Mouse (Mus musculus): ENCODE measurements around the gene Ppp2r5c. TPM values are rescaled to one million over a fixed set of nuclear protein-coding genes. Genes with fewer than 3 reads are reported as not detected.

Ppp2r5c gene
- 136 and 148 TPM in 2 replicates for polyA plus RNA-seq (2016; fragmentation: Nextera tagmentation; extraction: Ambion mirVana)

DNA sequence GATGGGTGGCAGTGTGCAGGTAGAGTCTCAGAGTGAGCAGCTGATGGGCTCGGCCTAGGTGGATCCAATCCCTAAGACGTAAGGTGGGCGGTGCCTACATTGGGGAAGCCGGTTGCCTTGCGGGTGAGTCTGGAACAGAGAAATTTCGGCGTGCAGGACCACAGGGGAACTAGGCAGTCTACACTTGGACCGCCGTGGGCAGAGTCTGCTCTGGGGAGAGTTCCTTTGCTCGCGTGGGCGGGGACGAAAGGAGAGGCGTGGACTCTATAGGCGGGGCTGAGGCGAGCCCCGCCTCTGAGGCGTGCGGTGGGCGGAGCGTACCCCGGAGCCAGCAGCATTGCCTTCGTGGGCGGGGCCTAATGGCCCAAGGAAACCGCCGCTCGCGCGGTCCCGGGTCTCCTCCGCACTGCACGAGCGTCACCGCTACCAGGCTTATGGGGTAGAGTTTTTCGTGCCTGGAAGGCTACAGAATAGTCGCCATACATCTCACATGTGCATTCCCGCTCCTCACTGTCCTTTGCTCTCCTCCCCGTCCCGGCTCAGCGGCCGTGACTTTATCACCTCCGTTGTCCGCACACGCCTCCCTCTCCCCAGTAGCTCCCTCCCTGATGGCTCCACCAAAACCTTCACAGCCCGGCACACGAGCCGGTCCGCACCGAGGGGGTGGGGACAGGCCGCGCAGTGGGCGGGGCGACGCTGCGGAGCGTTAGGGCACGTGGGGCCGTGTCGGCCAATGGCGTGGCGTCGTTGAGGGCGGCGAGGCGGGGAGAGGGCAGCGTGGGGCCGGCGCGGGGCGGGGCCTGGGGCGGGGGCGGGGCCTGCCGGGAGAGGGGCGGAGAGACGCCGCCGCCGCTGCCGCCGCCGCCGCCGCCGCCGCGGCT, at the start of gene Ppp2r5c:
Gene Ppp2r5c, plus strand, starts transcription at position 831 of the 881 bp plus-strand sequence.
- Histone ChIP-seq H3K9me3 (replicated peaks) (no peaks in the 10 kb centered on the region), H3K27ac (peak within 1 kb of the TSS; percentile 88), H3K27me3 (ENCODE audit: low read depth, poor library complexity, severe bottlenecking) (peaks cover 25% of the 10 kb centered on the region; the same call in 1 of the 2 replicates), H3K36me3 (peaks cover 3% of the 10 kb centered on the region; the same call in 1 of the 2 replicates), H3K4me1 (peaks cover 15% of the 10 kb centered on the region), H3K4me3 (peak within 1 kb of the TSS; percentile 96)
- peak; percentile 97 for DNase-seq (ENCODE audit: low spot score)
- WGBS, result under 1% methylated on average over 74 of the region's 86 CpGs

DNA sequence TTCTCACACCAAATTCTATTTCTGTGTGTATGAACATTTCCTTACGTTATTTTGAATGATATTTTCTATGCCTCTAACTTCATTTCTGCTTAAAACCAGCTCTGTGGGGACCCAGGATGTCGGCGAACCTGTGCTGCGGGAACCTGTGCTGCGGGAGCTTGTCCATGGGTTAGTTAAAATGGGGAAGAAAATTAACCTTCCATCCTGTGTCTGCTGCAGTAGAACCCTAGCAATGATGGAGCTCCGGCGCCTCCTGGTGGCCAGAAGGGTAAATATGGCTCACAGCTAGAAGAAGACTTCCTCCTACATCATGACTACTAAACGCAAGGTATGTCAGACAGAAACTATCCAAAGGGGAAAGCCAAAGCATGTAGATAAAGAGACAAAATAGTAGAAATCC, 48.6 kb upstream of the Ppp2r5c start:
- Histone ChIP-seq H3K9me3 (replicated peaks) (no peaks in the 10 kb centered on the region), H3K27ac (no peak overlapping the region), H3K4me1 (no peaks in the 10 kb centered on the region), H3K4me3 (no peak overlapping the region), H3K36me3 (no peaks in the 10 kb centered on the region), H3K27me3 (ENCODE audit: low read depth, poor library complexity, severe bottlenecking) (no peaks in the 10 kb centered on the region)
- 38% methylated on average over 8 of the region's 8 CpGs for WGBS
- DNase-seq (ENCODE audit: low spot score), result peak; percentile 89

DNA sequence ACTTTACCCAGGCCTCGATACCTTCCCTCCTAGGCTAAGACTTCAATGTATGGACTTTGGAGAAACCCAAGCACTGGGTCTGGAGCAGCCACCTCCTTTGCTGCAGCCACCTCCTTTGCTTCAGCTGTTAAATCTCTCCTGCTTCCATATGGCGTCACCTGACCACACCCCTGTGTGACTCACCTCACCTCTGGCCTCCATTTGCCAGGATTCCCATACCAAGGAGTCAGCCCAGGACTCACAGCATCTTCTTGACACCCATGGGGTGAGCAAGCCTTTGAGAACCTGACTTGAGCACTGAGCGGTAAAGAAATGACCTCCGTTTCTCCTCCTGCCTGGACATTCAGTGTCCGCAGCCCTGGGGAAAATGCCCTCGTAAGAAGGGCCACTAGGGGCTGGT, 47.8 kb upstream of the Ppp2r5c start:
- H3K27me3 ChIP-seq (ENCODE audit: low read depth, poor library complexity, severe bottlenecking), result no peaks in the 10 kb centered on the region
- DNase-seq (ENCODE audit: low spot score), result no peak
- no peak overlapping the region for H3K4me3 ChIP-seq
- H3K27ac ChIP-seq, result no peak overlapping the region
- WGBS, result 84% methylated on average over 6 of the region's 6 CpGs
- no peaks in the 10 kb centered on the region for H3K36me3 ChIP-seq
- no peaks in the 10 kb centered on the region for H3K4me1 ChIP-seq
- H3K9me3 ChIP-seq (replicated peaks), result no peaks in the 10 kb centered on the region

DNA sequence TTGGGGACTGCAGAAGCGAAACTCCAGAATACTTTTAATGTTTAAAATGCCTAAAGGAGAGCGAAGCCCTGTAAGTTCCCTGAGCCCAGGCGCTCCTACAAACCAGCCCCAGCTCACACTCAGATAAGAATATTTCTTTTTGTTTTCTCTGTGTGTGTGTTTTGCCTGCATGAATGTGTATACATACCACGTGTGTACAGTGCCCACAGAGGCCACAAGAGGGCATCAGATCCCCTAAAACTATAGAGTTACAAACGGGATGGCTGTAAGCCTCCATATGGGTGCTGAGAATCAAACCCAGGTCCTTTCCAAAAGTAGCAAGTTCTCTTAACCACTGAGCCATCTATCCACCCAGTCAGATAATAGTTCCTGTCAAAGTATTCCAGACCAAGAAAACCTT, 46.0 kb upstream of the Ppp2r5c start:
- H3K9me3 ChIP-seq (replicated peaks), result no peaks in the 10 kb centered on the region
- DNase-seq (ENCODE audit: low spot score), result no peak
- no peaks in the 10 kb centered on the region for H3K4me1 ChIP-seq
- no peak overlapping the region for H3K4me3 ChIP-seq
- 90% methylated on average over 5 of the region's 5 CpGs for WGBS
- no peak overlapping the region for H3K27ac ChIP-seq
- no peaks in the 10 kb centered on the region for H3K27me3 ChIP-seq (ENCODE audit: low read depth, poor library complexity, severe bottlenecking)
- H3K36me3 ChIP-seq, result no peaks in the 10 kb centered on the region

DNA sequence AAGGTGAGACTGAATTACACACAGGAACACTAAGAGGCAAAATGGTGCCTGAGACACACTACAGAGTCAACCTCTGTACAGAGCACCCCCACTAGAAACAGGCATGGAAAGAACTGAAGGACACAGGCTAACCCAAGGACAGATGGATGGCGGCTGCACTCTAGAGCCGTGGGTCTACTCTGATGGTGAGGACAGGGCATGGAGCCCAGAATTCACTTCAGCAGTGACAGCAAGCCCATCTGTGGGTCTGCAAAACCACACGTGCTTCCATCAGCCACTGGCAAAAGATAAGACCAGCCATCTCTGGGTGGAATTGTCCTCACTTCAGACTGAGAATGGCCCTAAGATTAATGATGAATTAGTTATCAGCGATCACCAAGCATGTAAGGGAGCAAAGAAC, 45.0 kb upstream of the Ppp2r5c start:
- DNase-seq (ENCODE audit: low spot score), result no peak
- Histone ChIP-seq H3K4me1 (no peaks in the 10 kb centered on the region), H3K4me3 (no peak overlapping the region), H3K27me3 (ENCODE audit: low read depth, poor library complexity, severe bottlenecking) (no peaks in the 10 kb centered on the region), H3K36me3 (no peaks in the 10 kb centered on the region), H3K9me3 (replicated peaks) (no peaks in the 10 kb centered on the region), H3K27ac (no peak overlapping the region)
- WGBS, result 91% methylated on average over 4 of the region's 4 CpGs

DNA sequence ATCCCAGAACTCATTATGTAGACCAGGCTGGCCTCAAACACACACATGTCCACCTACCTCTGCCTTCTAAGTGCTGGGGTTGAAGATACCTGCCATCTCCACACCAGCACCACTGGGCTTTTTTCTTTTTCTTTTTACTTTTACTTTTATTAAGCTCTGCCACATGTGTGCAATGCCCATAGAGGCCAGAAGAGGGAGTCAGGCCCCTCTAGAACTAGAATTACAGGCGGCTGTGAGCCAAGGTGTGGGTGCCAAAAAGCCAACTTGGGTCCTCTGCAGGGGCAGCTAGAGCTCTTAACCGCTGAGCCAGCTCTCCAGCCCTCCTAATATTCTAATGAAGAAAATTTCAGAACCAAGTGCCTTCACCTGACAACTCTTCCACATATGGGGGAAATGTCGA, 30.7 kb upstream of the Ppp2r5c start:
- Histone ChIP-seq H3K27ac (no peak overlapping the region), H3K4me1 (peaks cover 6% of the 10 kb centered on the region), H3K4me3 (no peak overlapping the region), H3K36me3 (no peaks in the 10 kb centered on the region), H3K27me3 (ENCODE audit: low read depth, poor library complexity, severe bottlenecking) (peaks cover 16% of the 10 kb centered on the region; the same call in 1 of the 2 replicates), H3K9me3 (replicated peaks) (no peaks in the 10 kb centered on the region)
- WGBS, result 45% methylated on average over 3 of the region's 3 CpGs
- DNase-seq (ENCODE audit: low spot score), result no peak

DNA sequence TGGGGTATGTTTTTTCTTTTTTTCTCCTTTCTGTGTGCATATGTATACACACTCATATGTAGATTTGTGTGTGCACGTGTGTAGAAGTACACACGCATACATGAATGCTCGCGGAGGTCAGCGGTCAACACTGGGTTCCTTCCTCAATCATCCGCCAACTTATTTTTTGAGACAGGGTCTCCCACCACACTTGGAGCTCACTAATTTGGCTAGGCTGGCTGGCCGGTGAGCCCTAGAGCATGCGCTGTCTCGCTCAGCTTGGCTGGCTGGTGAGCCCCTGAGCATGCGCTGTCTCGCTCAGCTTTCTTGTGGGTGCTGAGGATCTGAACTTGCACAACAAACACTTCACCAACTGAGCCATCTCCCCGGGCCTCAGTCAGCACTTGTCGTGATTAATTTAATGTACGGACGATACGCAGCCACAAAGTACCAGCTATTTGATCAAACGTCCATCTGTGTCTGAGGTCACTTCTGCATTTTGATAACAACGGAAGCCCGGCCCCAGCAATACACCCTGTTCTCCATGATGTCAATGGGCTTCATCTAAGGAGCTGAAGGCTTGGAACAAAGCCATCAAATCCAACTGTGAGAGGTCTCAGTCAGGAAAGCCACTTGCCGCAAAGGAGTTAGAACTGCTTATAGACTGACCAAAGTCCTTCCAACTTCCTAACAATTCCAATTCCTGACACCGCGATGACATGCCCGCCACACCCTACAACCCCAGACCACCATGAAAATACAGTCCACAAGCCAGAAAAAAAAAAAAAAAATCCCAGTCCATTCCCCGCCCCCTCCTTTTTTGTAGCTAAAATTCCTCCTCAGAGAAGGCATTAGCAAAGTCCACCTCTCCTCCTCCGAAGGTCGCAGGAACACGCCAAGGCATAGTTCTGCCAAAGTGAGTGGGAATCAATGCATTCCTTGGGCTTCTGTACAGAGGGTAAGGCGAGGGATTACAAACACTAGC, 29.6 kb upstream of the Ppp2r5c start:
- Histone ChIP-seq H3K4me1 (peaks cover 6% of the 10 kb centered on the region), H3K27ac (no peak overlapping the region), H3K27me3 (ENCODE audit: low read depth, poor library complexity, severe bottlenecking) (peaks cover 16% of the 10 kb centered on the region; the same call in 1 of the 2 replicates), H3K36me3 (no peaks in the 10 kb centered on the region), H3K4me3 (no peak overlapping the region), H3K9me3 (replicated peaks) (no peaks in the 10 kb centered on the region)
- 50% methylated on average over 28 of the region's 28 CpGs for WGBS
- no peak for DNase-seq (ENCODE audit: low spot score)

DNA sequence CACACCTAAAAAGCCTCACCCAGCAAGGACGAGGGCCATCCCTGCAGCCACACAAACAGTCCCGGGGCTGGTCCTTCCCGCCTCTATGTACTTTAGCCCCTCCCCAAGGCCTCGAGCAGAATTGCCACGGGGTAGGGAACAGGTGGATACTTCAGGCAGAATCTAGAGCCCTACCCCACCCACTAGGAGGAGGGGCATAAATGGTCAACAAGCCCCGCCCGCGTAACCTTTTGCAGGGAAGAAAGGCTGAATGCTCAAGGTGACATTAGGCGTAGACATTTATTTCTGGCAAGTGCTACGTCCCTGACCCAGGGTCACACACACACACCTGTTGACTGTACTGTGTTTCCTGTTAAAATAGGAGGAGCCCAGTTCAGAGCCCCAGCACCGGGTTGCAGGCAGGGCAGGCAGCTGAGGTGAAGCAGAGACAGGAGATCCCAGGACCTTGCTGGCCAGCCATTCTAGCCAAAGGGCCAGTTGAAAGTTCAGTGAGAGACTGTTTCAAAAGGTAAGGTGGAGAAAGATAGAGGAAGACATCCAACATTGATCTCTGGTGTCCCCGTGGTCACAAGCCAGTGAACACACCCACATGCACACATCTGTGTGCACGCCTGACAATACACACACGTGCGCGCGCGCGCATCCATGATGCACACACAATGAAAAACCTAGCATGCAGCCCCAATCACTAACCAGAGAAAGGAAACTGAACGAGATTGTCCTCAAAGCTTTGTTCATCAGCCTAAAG, 28.8 kb upstream of the Ppp2r5c start:
- 46% methylated on average over 20 of the region's 20 CpGs for WGBS
- no peak overlapping the region for H3K4me3 ChIP-seq

DNA sequence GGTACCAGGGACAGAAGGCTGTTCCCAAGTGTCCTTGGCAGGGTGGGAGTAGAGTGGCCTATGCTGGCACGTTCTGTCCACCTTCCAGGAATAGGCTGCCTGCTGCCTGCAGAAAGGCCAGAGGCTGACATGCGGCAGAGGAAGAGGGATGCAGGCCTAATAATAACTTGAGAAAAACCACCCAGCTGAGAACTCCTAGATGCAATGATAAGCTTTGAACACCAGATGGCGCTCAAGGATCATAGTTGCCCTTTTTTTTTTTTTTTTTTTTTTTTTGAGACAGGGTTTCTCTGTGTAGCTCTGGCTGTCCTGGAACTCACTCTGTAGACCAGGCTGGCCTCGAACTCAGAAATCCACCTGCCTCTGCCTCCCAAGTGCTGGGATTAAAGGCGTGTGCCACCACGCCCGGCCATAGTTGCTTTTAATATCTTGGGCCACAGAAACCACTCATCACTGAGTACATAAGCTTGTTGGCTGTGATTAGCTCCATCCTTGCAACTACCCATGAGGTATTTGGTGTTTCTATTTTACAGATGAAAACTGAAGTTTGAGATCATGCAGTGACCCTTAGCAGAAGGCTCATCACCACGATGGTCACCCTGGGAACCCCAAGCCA, 28.1 kb upstream of the Ppp2r5c start:
- Histone ChIP-seq H3K9me3 (replicated peaks) (no peaks in the 10 kb centered on the region), H3K4me1 (peaks cover 6% of the 10 kb centered on the region), H3K36me3 (no peaks in the 10 kb centered on the region), H3K4me3 (no peak overlapping the region), H3K27ac (no peak overlapping the region), H3K27me3 (ENCODE audit: low read depth, poor library complexity, severe bottlenecking) (peaks cover 16% of the 10 kb centered on the region; the same call in 1 of the 2 replicates)
- peak; percentile 46 for DNase-seq (ENCODE audit: low spot score)
- WGBS, result 39% methylated on average over 8 of the region's 8 CpGs

More for the DNA sequence above, 28.8 kb upstream of the Ppp2r5c start:
- Histone ChIP-seq H3K9me3 (replicated peaks) (no peaks in the 10 kb centered on the region), H3K27me3 (ENCODE audit: low read depth, poor library complexity, severe bottlenecking) (peaks cover 16% of the 10 kb centered on the region; the same call in 1 of the 2 replicates), H3K36me3 (no peaks in the 10 kb centered on the region), H3K4me1 (peaks cover 6% of the 10 kb centered on the region), H3K27ac (no peak overlapping the region)
- no peak for DNase-seq (ENCODE audit: low spot score)

DNA sequence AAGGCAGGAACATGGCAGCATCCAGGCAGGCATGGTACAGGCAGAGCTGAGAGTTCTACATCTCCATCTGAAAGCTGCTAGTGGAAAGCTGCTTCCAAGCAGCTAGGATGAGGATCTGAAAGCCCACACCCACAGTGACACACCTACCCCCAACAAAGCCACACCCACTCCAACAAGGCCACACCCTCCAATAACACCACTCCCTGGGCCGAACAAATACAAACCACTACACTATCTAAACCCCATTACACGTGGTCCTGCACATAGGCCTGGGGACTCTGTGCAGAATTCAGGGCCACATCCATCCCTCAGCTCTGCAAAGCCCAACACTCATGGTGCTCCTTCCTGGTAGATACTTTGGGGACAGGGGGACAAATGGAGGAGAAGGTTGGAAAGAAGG, 27.0 kb upstream of the Ppp2r5c start:
- H3K4me1 ChIP-seq, result peaks cover 6% of the 10 kb centered on the region
- peaks cover 16% of the 10 kb centered on the region; the same call in 1 of the 2 replicates for H3K27me3 ChIP-seq (ENCODE audit: low read depth, poor library complexity, severe bottlenecking)
- no peak overlapping the region for H3K27ac ChIP-seq
- no peak overlapping the region for H3K4me3 ChIP-seq
- 63% methylated on average over 2 of the region's 2 CpGs for WGBS
- DNase-seq (ENCODE audit: low spot score), result no peak
- H3K9me3 ChIP-seq (replicated peaks), result no peaks in the 10 kb centered on the region
- H3K36me3 ChIP-seq, result no peaks in the 10 kb centered on the region

DNA sequence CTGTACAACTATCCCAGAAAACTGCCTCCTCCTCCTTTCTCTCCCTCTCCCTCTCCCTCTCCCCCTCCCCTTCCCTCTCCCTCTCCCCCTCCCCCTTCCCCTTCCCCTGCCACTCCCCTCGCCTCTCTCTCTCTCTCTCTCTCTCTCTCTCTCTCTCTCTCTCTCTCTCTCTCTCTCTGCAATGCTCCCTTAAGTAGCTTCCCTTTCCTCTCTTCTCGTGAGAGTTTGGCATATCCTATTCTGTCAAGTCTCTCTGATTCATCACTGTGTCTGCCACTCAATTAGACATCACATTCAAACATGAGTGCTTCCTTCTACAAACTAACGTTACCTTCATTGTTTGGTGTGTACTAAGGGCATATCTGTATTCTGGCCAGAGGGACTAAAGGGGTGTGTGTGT, 25.6 kb upstream of the Ppp2r5c start:
- Histone ChIP-seq H3K27ac (no peak overlapping the region), H3K27me3 (ENCODE audit: low read depth, poor library complexity, severe bottlenecking) (peaks cover 16% of the 10 kb centered on the region; the same call in 1 of the 2 replicates), H3K36me3 (no peaks in the 10 kb centered on the region), H3K4me3 (no peak overlapping the region), H3K4me1 (peaks cover 6% of the 10 kb centered on the region), H3K9me3 (replicated peaks) (no peaks in the 10 kb centered on the region)
- 59% methylated on average over 3 of the region's 3 CpGs for WGBS
- no peak for DNase-seq (ENCODE audit: low spot score)
